Mouse (Mus musculus) telencephalon, adult 2 months (tissue): ENCODE measurements around the gene Orm1.
"Not testable (repeated sequence)": the region's sequence is repeated elsewhere in the genome, so short reads cannot be mapped to it uniquely, and the experiment has no call there.

Experiments used
- DNase-seq: peaks from one replicate; pipeline ENCODE4 v3.0.0-alpha.2; 2011; ENCODE audit warnings: low read depth, low spot score

Gene Orm1

GRCm38 (mm10) chr4:63344295-63344694, at the start of gene Orm1:
Orm1 (plus strand) TSS chr4:63344560.
- no peak for DNase-seq

GRCm38 (mm10) chr4:63295641-63296040, 48.7 kb upstream of the Orm1 start:
- no peak for DNase-seq

- DNase-seq = no peak
Observed at GRCm38 (mm10) chr4:63296263-63296662, 48.1 kb upstream of the Orm1 start.

- no peak for DNase-seq
Observed at GRCm38 (mm10) chr4:63296876-63297275, 47.5 kb upstream of the Orm1 start.

GRCm38 (mm10) chr4:63298191-63298590, 46.2 kb upstream of the Orm1 start:
- no peak for DNase-seq

GRCm38 (mm10) chr4:63302641-63303040, 41.7 kb upstream of the Orm1 start:
- no peak for DNase-seq

DNA sequence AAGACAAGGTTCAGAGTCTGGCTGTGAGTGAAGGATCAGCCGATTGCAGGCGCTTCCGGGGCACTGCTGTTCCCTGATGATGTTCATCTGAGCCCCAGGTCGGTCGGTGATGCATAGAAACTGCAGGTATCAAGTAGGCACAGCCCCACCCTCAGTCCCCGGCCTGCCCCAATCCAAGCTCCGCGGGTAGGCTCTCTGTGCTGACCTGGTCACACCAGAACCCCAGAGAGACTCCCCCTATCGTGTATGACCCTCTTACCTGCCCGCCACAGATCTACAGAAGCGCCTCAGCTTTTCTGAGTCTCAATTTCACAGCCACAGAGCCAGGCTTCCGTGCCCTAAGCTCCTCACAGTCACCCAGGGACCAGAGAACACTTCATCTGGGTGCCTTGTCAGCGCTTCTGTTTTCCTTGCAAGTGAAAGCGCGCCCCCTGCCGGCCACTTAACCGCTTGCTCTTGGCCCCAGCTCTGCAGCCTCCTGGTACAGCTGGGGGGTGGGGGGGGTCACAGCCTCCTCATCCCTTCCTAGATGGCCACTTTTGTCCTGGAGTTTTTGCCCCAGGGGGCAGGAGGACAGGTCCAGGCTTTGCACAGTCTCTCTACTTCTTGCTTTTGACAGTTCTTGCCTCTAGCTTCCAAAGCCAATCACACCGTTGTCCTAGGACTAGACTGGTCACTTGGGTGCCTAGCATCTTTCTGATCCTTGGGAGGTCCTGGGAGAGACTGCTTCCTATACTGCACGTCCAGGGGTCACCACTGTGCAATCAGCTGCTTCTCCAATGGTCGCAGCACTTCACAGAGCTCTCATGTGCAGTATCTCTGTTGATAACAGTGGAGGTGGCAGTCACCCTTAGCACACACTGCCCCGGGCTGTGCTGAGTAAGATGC, 36.9 kb upstream of the Orm1 start:
- DNase-seq = peak; percentile 69

DNA sequence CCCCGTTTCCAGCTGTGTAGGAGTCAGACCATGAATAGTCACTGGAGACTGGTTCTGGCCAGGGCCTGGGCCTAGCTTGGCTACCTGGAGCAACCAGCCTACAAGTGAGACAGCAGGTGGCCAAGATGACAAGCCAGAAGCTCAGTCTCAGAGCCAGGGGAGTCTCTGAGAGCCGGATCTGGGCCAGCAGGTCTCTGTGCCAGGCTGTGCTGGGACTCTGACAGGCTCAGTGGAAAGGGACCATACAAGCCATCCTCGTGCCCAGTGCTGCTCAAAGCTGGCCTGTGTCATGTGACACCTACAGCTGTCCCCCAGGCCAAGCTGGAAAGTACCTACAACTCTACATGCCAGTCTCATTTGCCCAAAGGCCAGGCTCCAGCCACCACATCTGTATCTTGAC, 36.0 kb upstream of the Orm1 start:
- DNase-seq = no peak

- no peak for DNase-seq
Observed at GRCm38 (mm10) chr4:63310247-63310855, 34.0 kb upstream of the Orm1 start.

GRCm38 (mm10) chr4:63311426-63311825, 32.9 kb upstream of the Orm1 start:
- no peak for DNase-seq

GRCm38 (mm10) chr4:63314063-63314462, 30.3 kb upstream of the Orm1 start:
- no peak for DNase-seq

DNA sequence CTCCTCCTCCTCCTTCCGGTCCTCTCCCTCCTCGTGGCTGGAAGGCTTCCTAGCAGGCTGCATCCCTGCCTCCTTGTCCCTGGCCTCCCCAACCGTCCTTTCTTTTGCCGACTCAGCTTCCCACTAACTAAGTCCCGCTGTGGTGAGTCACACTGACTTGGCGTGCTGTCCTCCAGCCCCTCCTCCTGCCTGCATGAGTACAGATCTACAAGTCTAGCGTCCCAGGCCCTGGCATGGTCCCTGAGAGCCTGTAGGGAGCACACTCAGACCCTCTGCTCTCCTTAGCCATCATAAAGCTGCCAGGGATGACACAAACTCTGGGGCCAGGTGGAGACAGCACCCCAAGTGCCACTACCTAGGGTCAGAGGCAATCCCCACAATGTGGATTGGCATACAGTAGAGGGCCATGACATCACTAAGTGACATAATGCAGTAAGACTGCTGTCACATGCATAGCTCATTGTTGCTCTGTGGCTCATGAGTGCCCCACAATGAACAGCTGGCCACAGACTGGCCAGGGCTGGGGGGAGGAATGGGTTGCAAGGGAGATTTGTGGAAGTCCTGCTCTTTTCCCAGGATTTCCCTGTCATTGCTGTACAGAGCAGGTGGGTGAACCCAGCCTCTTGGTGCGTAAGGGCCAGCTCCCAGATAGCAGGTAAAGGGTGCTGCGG, 28.1 kb upstream of the Orm1 start:
- no peak for DNase-seq

DNA sequence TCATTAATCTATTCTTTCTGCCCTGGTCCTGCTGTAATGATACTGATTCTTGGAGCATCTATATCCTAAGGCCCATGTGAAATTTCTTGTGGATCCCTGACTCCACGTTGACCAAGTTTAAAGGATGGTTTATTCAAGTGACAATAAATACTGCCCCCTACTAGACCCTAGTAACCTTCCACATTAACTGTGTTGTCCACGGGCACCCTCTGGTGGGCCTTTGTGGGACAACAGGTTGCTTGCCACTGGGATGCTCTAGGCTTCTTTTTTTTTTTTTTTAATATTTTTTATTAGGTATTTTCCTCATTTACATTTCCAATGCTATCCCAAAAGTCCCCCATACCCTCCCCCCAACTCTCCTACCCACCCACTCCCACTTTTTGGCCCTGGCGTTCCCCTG, 24.8 kb upstream of the Orm1 start:
- DNase-seq = not testable (repeated sequence)

GRCm38 (mm10) chr4:63323275-63323815, 21.0 kb upstream of the Orm1 start:
- DNase-seq = no peak

DNA sequence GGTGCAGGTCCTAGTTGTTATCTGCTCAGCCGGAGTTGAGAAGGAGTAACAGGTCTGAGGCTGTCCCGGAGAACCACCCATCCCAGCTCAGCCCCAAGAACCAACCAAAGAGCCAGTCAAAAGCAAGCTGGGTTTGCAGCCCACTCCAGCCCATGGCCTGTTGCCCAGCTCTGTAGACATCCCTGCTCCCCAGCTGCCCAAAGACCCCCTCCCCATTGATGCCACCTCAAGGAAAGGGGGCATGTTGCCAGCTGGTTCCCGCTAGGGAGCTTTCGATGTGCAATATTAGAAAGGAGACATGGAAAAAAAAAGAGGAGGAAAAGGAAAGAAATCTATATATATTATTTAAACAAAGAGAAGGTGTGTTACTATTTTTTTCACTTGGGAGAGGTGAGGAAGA, 11.0 kb upstream of the Orm1 start:
- DNase-seq = no peak

- peak; percentile 41 for DNase-seq
Observed at GRCm38 (mm10) chr4:63338414-63339076, 5.8 kb upstream of the Orm1 start.

GRCm38 (mm10) chr4:63342491-63342890, 1.9 kb upstream of the Orm1 start:
- DNase-seq = no peak

DNA sequence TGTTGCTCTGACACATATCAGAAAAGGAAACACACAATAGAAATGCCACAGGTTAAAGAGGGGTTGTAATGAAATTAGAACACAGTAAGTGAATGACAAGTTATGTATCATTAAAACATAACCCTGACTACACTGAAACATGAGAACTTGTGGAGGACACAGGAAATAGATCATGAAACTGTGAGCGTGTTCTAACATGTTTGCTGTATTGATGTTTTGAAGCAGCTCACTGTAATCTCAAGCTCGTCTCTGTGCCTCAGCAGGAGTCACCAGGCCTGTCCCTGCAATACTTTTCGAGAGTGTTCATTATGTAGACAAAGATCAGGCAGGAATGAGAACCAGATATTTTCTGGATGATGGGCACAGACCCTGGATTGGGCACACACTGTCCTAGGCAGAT, 752 bp upstream of the Orm1 start:
- no peak for DNase-seq

DNA sequence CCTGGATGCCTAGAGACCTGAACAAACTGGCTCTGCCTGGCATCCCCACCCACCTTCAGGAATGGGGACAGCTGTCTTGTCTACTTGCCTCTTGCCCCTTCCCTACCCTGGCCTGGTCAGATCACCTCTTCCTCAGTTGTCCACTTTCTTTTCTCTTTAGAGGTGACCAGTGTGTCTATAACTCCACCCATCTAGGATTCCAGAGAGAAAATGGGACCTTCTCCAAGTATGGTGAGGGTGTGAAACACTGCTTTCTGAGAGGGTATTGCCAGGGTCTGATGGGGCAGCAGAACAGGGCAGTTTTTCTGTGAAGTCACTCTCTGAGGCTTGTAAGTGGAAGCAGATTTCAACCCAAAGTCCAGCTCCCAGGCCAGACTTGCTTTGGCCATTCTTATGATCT, 901 bp downstream of the Orm1 start:
- DNase-seq = no peak

- no peak for DNase-seq
Observed at GRCm38 (mm10) chr4:63346659-63347058, 2.3 kb downstream of the Orm1 start.

- DNase-seq = no peak
Observed at GRCm38 (mm10) chr4:63348524-63348923, 4.2 kb downstream of the Orm1 start.
